Mouse (Mus musculus) embryonic facial prominence, embryonic 12.5 days (tissue): ENCODE results near the gene Pole2. TPM values are rescaled to one million over a fixed set of nuclear protein-coding genes. Genes with fewer than 3 reads are reported as not detected.

Experiments used
- ATAC-seq: fragments of 200-750 bp; cut with Nextera tagmentation; 2 replicates; pipeline ENCODE4 v1.8.0; 2017; ENCODE audit not compliant: insufficient number of reproducible peaks, insufficient read depth, low FRiP score, low TSS enrichment
- H3K27ac ChIP-seq: fragments of 300-500 bp; sonication (generic); 2 replicates; pipeline ENCODE4 v1.5.1; 2016; ENCODE audit warnings: mild to moderate bottlenecking
- H3K27me3 ChIP-seq: fragments of 300-500 bp; sonication (generic); 2 replicates; pipeline ENCODE4 v1.6.1; 2016; ENCODE audit warnings: mild to moderate bottlenecking, moderate library complexity
- H3K36me3 ChIP-seq: fragments of 300-500 bp; sonication (generic); 2 replicates; pipeline ENCODE4 v1.6.1; 2016; ENCODE audit warnings: mild to moderate bottlenecking
- H3K4me1 ChIP-seq: fragments of 300-500 bp; sonication (generic); 2 replicates; pipeline ENCODE4 v1.6.1; 2016
- H3K4me2 ChIP-seq: fragments of 300-500 bp; sonication (generic); replicated peaks from 2 replicates; pipeline ENCODE4 v1.6.1; 2016; ENCODE audit warnings: mild to moderate bottlenecking, moderate library complexity
- H3K4me3 ChIP-seq: fragments of 300-500 bp; sonication (generic); 2 replicates; pipeline ENCODE4 v1.5.1; 2016; ENCODE audit warnings: mild to moderate bottlenecking
- H3K9ac ChIP-seq: fragments of 300-500 bp; sonication (generic); 2 replicates; pipeline ENCODE4 v1.6.1; 2016; ENCODE audit warnings: mild to moderate bottlenecking, moderate library complexity
- H3K9me3 ChIP-seq: fragments of 300-500 bp; sonication (generic); 2 replicates; pipeline ENCODE4 v1.6.1; 2016; ENCODE audit warnings: mild to moderate bottlenecking, moderate library complexity
- WGBS: fragments of 180-500 bp; shearing (Covaris S2); methylation state at CpG from one replicate; pipeline ENCODE4 v1.1.7; 2016; 5-methylcytosine and 5-hydroxymethylcytosine counted together
- polyA plus RNA-seq: library from polyadenylated mRNA; unstranded; fragments of >200 nt; fragmentation: Nextera tagmentation; extraction: Ambion mirVana; gene quantifications from 2 replicates; pipeline ENCODE4 v1.2.1, GENCODE M21; 2016

Gene Pole2
- 25.8 and 26.7 TPM in 2 replicates for polyA plus RNA-seq

DNA sequence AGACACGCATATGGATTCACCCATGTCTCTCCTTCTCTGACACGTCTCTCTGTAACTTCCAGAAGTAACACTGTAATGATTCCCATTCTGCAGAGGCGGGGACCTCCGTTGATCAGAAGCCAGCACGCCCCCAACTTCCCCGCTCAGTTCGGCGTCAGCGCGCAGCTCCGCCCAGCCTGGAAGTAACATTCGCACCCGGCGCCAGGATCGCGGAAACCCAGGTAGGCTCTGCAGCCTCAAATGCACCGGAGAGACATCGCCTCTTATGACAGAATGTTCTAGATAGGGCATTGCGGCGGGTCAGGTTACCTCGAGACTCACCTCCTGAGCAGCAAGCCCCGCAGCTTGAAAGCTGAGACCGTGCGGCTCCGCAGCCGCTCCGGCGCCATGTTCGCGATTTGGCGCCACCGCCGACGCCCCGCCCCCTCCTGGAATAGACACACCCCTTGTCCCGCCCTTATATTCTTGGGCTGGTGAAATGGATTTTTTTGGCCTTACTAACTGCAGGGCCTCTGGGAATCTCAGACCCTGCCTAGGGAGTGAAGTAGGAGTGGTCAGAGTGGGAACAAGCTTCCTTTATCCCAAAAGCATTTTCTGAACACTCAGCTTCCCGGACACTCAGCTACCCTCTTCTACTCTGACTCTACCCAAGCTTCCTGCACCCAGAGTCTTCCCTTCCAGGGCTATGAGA is at the start of gene Pole2:
TSS of gene Pole2 (minus strand) at position 420 of the 691 bp plus-strand sequence.
- Histone ChIP-seq H3K36me3 (peaks cover 6% of the 10 kb centered on the region; the same call in 1 of the 2 replicates), H3K9me3 (no peaks in the 10 kb centered on the region), H3K4me3 (peak within 1 kb of the TSS; percentile 63), H3K27me3 (no peaks in the 10 kb centered on the region), H3K27ac (peak within 1 kb of the TSS; percentile 90), H3K4me1 (no peaks in the 10 kb centered on the region), H3K9ac (peak within 1 kb of the TSS; percentile 60), H3K4me2 (peak within 1 kb of the TSS; percentile 51)
- ATAC-seq, result peak; percentile 86
- WGBS, result under 1% methylated on average over 37 of the region's 37 CpGs

- Histone ChIP-seq H3K27ac (no peak overlapping the region), H3K9ac (no peak overlapping the region), H3K27me3 (no peaks in the 10 kb centered on the region), H3K36me3 (no peaks in the 10 kb centered on the region), H3K4me1 (no peaks in the 10 kb centered on the region), H3K4me2 (no peak overlapping the region), H3K9me3 (no peaks in the 10 kb centered on the region), H3K4me3 (no peak overlapping the region)
- WGBS, result 66% methylated on average over 2 of the region's 2 CpGs
- no peak for ATAC-seq
Measured at GRCm38 (mm10) chr12:69268956-69269355, 41.0 kb upstream of the Pole2 start.

GRCm38 (mm10) chr12:69267956-69268632 is 40.1 kb upstream of the Pole2 start:
- WGBS, result 79% methylated on average over 11 of the region's 11 CpGs
- Histone ChIP-seq H3K36me3 (no peaks in the 10 kb centered on the region), H3K27me3 (no peaks in the 10 kb centered on the region), H3K9ac (no peak overlapping the region), H3K9me3 (no peaks in the 10 kb centered on the region), H3K27ac (no peak overlapping the region), H3K4me2 (no peak overlapping the region), H3K4me1 (no peaks in the 10 kb centered on the region), H3K4me3 (no peak overlapping the region)
- ATAC-seq, result no peak

- Histone ChIP-seq H3K27me3 (no peaks in the 10 kb centered on the region), H3K9ac (no peak overlapping the region), H3K4me3 (no peak overlapping the region), H3K9me3 (no peaks in the 10 kb centered on the region), H3K4me2 (no peak overlapping the region), H3K4me1 (no peaks in the 10 kb centered on the region), H3K36me3 (no peaks in the 10 kb centered on the region), H3K27ac (no peak overlapping the region)
- ATAC-seq, result no peak
- 89% methylated on average over 3 of the region's 3 CpGs for WGBS
Measured at GRCm38 (mm10) chr12:69265031-69265430, 37.0 kb upstream of the Pole2 start.

DNA sequence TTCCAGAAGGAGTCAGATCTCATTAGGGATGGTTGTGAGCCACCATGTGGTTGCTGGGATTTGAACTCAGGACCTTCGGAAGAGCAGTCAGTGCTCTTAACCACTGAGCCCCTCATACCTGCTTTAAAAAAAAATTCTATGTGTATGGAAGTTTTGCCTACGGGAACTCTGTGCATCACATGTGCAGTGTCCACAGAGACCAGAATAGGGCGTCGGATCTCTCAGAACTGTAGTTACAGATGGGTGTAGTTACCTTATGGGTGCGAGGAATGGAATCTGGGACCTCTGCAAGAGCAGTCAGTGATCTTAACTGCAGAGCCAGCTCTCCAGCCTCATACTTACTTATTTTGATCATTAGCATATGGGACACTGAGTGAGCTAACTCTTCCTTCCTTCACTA is 34.3 kb upstream of the Pole2 start:
- no peak overlapping the region for H3K27ac ChIP-seq
- H3K4me1 ChIP-seq, result no peaks in the 10 kb centered on the region
- no peak for ATAC-seq
- H3K27me3 ChIP-seq, result no peaks in the 10 kb centered on the region
- no peaks in the 10 kb centered on the region for H3K36me3 ChIP-seq
- no peak overlapping the region for H3K4me3 ChIP-seq
- H3K4me2 ChIP-seq, result no peak overlapping the region
- H3K9ac ChIP-seq, result no peak overlapping the region
- no peaks in the 10 kb centered on the region for H3K9me3 ChIP-seq
- 91% methylated on average over 5 of the region's 5 CpGs for WGBS

DNA sequence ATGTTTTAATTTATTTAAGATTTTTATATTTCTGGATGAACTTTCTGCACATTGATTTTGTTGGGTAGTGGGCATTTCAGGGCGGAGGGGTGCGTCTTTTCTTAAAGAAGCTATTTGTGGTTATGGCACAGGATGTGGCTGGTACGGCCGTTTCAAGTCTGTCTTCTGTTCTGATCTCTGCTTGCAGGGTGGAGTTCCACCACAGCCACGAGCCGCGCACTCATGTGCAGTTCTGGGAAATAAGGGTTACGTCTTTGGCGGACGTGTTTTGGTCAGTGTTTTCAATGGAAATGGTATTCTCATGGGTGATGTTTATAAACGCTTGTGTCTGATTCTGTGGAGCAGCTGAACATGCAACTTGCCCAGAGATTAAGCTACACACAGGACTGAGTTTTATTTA is 29.8 kb upstream of the Pole2 start:
- no peak overlapping the region for H3K27ac ChIP-seq
- no peaks in the 10 kb centered on the region for H3K36me3 ChIP-seq
- WGBS, result 84% methylated on average over 11 of the region's 11 CpGs
- no peak overlapping the region for H3K4me2 ChIP-seq
- ATAC-seq, result no peak
- H3K27me3 ChIP-seq, result no peaks in the 10 kb centered on the region
- no peak overlapping the region for H3K9ac ChIP-seq
- H3K4me3 ChIP-seq, result no peak overlapping the region
- H3K4me1 ChIP-seq, result 0 out of 2 replicates have a peak, but pooled peaks cover 3% of the 10 kb centered on the region
- H3K9me3 ChIP-seq, result no peaks in the 10 kb centered on the region

DNA sequence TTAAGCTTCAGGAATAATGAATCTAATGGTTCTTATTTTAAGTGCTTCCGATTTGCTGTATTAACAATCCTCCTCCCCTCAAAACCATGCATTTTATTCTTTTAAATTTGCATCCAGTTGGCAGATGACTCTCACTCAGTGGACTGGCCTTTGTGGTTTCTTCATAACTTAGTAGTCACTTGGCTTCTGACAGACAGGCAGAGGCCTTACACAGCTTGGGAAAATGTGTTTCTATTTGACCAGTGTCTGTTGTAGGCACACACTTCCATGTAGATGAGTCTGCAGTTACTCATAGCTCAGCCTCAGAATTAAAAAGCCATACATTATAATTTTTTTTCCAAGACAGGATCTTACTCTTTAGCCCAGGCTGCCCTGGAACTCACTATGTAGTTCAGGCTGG is 25.8 kb upstream of the Pole2 start:
- Histone ChIP-seq H3K9ac (no peak overlapping the region), H3K9me3 (no peaks in the 10 kb centered on the region), H3K27ac (no peak overlapping the region), H3K4me3 (no peak overlapping the region), H3K36me3 (no peaks in the 10 kb centered on the region), H3K27me3 (no peaks in the 10 kb centered on the region), H3K4me2 (no peak overlapping the region), H3K4me1 (0 out of 2 replicates have a peak, but pooled peaks cover 3% of the 10 kb centered on the region)
- ATAC-seq, result no peak
- WGBS, result 96% methylated on average over 1 of the region's 1 CpGs

GRCm38 (mm10) chr12:69250756-69251155 is 22.8 kb upstream of the Pole2 start:
- ATAC-seq, result no peak
- Histone ChIP-seq H3K9me3 (no peaks in the 10 kb centered on the region), H3K4me2 (no peak overlapping the region), H3K36me3 (no peaks in the 10 kb centered on the region), H3K4me3 (no peak overlapping the region), H3K4me1 (no peaks in the 10 kb centered on the region), H3K27ac (no peak overlapping the region), H3K9ac (no peak overlapping the region), H3K27me3 (no peaks in the 10 kb centered on the region)
- 81% methylated on average over 8 of the region's 8 CpGs for WGBS

DNA sequence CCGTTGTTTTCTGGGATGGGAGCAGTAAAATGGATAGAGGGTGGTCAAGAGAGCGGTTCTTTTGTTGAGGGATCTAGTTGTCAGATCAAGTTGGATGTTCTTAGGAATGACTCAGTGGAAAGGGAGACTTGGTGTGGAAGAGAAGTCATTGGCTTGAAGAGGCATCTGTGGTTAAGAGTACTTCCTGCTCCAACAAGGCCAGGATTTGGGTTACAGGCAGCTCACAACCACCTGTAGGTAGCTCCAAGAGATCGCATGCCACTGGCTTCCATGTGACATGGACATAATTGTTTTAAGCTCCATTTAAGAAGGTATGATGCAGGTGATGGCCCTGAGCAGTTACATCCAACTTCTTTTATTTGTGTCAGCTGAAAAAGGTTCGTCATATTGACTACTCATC is 21.8 kb upstream of the Pole2 start:
- Histone ChIP-seq H3K27me3 (no peaks in the 10 kb centered on the region), H3K4me2 (no peak overlapping the region), H3K36me3 (no peaks in the 10 kb centered on the region), H3K9me3 (no peaks in the 10 kb centered on the region), H3K9ac (no peak overlapping the region), H3K4me1 (no peaks in the 10 kb centered on the region), H3K27ac (no peak overlapping the region), H3K4me3 (no peak overlapping the region)
- ATAC-seq, result no peak
- WGBS, result 87% methylated on average over 4 of the region's 4 CpGs

- Histone ChIP-seq H3K27ac (peak overlapping the region; percentile 81), H3K9me3 (no peaks in the 10 kb centered on the region), H3K27me3 (no peaks in the 10 kb centered on the region), H3K9ac (peak overlapping the region; percentile 80), H3K36me3 (no peaks in the 10 kb centered on the region), H3K4me1 (peaks cover 8% of the 10 kb centered on the region; the same call in 1 of the 2 replicates), H3K4me2 (peak overlapping the region; percentile 63), H3K4me3 (peak overlapping the region; percentile 68)
- peak; percentile 93 for ATAC-seq
- under 1% methylated on average over 58 of the region's 64 CpGs for WGBS
Measured at GRCm38 (mm10) chr12:69241771-69242431, 13.9 kb upstream of the Pole2 start.

GRCm38 (mm10) chr12:69241405-69241770 is 13.4 kb upstream of the Pole2 start:
- H3K4me1 ChIP-seq, result peaks cover 8% of the 10 kb centered on the region; the same call in 1 of the 2 replicates
- WGBS, result 0% methylated on average over 3 of the region's 3 CpGs
- H3K36me3 ChIP-seq, result no peaks in the 10 kb centered on the region
- H3K27ac ChIP-seq, result peak overlapping the region; percentile 81
- H3K27me3 ChIP-seq, result no peaks in the 10 kb centered on the region
- no peaks in the 10 kb centered on the region for H3K9me3 ChIP-seq
- peak overlapping the region; percentile 68 for H3K4me3 ChIP-seq
- peak overlapping the region; percentile 80 for H3K9ac ChIP-seq
- 0 out of 2 replicates have a peak, but pooled peaks have one; percentile 31 for ATAC-seq
- peak overlapping the region; percentile 63 for H3K4me2 ChIP-seq
